Mouse (Mus musculus): ENCODE results near the gene Wscd1.

The Wscd1 gene

DNA sequence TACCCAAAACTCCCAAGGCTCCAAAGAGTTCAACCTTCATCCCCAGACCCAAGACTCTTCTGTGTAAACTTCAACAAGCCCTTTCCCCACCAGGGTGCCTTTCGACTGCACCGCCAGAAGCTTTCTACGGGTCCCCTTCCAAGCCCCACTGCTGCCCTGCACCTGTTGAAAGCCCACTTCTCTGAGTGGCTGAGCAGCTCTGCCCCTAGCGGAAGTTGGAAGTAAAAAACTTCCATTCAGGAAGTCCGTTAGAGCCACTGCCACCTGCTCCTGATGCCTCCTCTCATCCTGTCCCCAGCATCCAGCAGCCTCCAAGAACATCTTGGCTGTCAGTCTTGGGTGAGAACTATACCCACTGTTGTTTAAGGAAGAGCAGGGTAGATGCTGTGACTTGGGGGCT, at the start of gene Wscd1:
TSS of gene Wscd1 (plus strand) at position 250 of the 400 bp plus-strand sequence.
- DNase-seq = no peak

DNA sequence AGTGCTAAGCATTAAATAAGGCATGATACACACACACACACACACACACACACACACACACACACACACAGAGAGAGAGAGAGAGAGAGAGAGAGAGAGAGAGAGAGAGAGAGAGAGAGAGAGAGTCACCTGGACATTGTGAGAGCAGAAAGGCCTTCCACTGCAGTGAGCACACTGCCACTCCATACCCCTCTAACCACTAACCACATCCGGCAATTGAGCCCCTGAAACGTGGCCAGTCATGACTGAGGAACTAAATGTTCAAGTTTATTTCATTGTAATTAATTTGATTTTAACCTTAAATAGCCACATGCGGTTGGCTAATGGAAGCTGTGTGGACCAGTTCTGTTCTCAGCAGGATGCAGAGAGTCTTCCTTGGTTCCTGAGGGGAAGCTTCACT, 21.7 kb upstream of the Wscd1 start:
- DNase-seq = no peak

DNA sequence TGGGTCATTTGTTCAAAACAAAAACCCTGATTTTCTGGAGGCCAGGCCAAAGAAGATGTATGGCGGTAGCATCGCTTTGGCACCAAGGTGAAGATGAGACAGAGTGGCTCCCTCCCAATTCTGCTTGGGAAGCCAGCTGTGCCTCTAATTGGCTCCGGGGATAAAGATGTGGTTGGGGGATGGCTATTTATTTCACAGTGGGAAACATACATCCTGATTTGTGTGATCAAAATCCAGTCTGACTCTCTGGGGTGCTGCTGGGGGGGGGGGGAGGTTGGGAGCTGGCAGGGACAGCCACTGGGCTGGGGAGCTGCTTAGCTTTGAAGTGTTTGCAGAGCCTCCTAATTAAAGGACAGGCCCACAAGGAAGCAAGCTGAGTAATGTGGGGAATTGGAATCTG, 20.4 kb upstream of the Wscd1 start:
- no peak for DNase-seq

DNA sequence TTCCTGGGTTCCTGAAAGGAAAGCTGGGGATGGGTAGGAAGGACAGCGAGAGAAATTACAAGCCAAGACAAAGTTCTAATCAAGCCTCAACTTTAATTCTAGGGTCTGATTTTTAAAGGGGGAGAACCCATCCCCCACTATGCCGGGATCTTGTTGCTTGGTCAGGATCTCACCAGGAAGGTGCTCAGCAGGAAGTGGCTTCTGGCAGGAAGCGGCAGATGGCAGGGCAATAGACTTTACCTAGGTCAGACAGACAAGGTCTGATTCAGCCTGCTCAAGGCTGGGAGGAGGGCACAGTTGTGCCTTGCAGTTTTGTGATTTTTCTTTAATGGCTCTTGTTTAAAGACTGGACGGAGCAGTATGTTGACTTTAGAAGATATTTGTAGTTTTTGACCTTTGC, 15.9 kb upstream of the Wscd1 start:
- DNase-seq = no peak

DNA sequence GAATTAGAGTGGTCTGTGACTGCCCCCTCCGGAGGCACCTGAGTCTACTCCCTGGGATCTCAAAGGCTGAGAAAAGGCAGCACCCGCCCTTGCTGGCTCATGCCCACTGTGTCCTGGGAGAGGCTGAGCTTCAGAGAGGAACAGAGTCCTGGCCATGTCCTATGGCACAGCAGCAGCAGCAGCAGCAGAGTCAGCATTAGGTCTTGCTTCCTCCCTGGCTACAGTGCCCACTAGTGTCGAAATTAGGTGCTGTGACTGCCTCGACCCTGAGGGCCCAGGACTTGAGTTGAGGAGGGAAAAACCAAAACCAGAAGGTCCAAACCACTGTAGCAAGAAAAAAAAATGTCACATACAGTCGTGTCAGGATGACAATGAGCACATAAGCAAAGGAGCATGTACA, 12.6 kb upstream of the Wscd1 start:
- DNase-seq = no peak

DNA sequence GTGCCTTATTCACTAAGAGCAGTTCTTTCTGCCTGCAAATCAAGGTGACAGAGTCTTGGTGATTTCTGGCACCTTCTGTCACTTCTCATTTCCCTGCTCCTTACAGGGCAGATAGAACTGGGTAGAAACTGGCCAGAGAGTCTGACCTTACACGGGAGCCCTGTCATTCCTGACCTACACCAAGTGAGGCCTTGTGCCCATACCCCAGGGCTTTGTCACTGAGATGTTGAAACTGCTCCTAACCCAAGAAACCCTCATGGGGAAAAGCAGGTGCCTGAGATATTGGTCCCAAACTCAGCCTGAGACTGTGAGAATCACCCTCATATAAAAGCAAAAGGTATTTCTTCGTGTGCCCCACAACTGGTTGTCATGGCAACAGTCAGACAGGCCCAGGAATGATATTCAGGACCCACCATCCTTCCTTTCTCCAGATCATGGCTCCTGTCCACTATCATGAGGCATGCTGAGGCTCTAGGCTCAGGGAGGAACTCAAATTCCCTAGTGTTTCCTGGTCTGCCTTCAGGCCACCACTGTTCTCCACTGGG, 11.1 kb upstream of the Wscd1 start:
- DNase-seq = no peak

DNA sequence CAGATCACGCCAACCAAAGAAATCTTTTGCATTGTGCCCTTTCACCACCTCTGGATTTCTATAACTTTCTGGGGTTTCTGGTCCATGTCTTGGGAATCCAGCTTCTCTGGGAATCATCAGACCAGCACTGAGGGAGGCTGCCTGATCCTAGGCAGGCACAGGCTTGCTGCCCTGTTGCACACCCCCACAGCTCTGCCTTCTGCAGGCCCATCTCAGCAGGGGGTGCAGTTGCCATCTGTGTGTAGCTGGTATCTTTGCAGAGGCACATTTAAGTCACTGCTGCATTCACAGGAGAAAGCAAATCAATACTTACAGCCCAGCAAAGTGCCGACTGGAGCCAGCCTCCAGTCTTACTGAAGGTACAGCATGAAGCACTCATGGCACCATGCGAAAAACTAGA, 3.8 kb upstream of the Wscd1 start:
- no peak for DNase-seq

DNA sequence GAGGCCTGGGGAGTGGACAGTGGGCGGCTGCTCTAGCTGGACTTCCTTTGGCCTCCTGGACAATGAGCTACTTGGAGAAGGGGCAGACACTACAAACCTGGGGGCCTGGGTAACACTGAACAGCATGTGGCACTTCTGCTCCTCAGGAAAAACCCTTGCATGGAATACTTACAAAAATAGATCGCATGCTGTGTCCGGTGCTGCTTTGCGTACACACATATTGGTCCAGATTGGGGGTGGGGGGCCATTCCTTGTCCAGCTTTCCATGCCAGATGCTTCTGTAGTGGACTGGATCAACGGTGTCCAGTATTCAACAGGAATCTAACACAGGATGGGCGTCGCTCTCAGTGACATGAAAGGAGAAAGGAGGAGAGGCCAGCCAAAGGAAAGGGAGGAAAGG, 2.0 kb upstream of the Wscd1 start:
- DNase-seq = peak; percentile 33

DNA sequence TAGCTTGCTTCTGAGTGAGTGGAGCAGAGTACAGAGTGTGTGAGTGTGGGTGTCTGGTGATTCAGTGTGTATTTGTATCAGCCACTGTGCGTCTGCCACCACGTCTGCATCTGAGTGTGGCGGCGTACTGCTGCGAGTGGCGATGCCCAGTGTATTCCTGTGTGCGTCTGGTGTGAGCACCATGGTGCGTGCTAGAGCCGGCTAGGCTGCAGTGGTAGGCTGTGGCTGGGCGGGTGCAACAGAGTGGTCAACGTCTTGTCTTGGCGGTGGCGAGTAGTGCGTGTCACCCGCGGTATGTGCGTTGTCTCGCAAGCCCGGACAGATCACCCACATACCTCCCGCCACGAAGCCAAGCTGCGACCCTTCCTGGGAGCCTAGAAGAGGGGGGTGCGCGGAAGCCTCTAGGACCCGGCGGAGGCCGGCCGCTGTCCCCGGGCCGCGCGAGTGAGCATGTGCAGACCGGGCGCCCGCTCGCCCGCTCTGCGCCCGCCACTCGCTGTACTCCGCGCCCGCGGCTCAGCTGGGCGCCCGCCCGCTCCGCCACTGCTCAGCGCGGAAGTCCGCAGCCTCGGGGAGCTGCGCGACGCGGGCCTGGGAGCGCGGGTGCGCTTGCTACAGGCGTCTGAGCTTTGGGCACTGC, 934 bp downstream of the Wscd1 start:
- DNase-seq = no peak

DNA sequence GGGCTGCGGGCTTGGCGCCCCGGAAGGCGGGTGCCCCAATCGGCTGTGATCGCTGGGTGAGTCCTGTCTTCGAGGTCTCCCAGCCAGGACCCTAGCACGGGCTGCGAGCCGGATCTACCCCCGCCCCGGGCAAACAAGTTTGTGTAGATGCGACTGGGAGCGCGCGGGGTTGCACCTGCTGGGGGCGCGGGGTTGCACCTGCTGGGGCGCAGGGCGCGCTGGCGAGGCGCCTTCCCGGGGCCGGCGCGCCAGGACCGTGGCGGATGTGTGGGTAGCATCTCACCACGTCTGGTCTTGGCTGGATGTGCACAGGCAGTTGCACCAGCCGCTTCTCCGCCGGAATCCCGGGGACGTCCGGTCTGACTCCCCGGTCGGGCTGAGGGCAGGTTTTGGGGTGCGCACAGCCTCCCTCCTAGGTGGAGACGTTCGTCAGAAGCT, 1.5 kb downstream of the Wscd1 start:
- no peak for DNase-seq

DNA sequence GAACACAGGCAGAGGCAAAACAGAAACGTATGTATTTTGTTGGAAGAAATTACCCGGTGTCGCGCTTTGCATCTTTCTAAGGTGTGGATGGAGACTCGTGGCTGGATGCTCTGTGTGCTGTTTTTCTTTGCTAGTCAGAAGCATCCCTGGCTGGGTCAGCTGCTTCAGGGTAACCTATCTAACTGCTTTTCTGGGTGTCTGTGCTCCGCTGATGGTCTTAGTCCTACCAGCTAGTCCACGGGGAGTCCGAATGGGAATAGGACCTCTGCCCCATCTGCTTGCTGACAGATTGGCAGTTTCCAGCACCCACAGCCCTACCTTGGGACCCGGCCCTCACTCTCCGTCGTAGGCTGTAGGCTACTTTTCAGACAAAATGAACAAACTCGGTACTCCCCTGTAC, 2.0 kb downstream of the Wscd1 start:
- DNase-seq = no peak

DNA sequence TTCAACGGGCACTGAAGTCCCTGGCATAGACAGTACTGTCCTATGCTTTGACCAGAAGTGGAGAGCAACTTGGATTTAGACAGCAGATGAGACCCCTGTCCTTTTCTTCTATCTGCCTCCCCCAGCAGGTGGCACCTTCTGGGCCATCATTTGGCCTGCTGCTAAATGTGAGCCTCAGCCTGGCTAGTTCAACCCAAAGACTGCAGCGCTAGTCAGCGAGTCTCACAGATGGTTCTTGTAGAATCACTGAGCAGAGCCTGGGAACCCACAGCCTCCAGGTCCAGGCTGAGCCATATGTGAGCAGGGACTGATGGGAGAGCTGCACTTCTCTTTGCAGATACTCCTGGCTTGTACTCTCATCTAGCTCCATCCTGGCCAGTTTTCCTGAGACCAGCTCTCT, 2.9 kb downstream of the Wscd1 start:
- no peak for DNase-seq

DNA sequence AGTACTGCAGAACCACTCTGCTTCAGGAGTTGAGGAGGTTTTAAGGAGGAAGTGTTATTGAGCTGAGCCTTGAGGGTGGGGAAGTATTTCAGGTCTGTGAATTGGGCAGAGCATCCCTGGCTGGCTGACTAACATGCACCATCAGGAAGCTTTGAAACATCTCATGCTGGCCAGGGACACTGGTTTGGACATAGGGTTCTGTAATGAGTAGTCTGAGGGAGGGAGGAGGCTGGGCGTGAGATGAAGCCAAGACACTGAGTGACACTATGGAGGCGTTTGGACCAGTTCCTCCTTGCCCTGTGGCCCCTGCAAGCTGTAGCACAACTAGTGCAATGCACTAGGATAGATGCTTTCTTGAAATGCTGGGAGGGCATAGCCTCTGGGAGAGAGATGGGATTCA, 5.4 kb downstream of the Wscd1 start:
- DNase-seq = no peak

DNA sequence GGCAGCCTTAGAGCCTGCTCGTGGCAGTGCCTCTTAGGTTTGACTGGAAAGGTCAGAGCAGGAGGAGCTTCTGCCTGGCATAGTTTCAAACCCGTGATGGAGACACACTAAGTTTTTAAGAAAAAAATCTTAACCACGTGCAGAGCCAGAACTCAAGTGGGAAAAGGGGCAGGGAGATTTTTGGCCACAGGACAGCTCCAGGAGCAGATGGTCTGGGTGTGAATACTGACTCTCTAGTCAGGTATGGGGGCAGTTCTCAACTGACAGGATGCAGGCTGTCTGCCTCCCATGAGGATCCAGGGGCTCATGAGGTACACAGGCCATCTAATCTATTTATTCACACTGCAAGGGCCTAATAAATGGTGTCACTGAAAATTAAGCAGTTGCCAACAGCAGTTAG, 6.6 kb downstream of the Wscd1 start:
- DNase-seq = no peak

DNA sequence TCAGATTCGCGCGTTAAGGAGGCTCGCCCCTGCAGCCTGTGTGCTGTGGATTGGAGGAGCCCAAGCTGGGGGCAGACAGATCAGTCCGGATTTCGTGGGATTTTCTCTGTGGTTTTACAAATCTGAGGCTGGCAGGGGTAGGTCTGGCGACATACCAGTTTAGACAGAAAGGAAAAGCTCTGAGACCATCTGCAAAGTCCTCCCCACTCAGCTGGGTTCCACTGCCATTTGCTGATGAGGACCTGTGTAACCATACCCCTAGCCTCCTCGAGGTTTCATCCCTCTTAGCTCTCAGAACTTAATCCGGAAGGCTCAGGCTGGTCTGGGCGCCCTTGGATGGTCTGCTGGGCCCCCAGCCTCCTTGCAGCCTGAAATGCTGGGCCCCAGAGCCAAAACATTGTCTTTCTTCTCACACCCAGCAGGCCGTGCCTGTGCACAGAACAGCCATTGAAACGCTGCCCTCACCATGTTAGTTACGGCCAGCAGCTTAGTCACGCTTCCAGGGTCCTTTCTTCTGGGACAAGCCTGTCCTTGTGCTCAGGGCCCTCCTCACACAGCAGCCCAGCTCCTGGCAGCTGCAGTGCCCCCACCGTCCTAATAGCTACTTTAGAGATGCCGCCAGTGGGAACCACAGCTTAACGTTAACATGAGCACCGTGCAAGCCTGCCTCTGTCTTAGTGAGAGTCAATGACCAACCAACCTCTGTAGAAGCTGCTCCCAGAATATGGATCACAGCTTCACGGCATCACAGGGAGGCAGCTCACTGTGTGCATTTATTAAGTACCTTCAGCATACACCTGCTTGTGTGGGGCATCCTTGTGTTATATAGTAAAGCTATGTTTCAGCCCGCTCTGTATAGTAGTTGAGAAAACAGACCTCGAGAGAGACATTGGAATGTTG, 8.7 kb downstream of the Wscd1 start:
- DNase-seq = no peak

DNA sequence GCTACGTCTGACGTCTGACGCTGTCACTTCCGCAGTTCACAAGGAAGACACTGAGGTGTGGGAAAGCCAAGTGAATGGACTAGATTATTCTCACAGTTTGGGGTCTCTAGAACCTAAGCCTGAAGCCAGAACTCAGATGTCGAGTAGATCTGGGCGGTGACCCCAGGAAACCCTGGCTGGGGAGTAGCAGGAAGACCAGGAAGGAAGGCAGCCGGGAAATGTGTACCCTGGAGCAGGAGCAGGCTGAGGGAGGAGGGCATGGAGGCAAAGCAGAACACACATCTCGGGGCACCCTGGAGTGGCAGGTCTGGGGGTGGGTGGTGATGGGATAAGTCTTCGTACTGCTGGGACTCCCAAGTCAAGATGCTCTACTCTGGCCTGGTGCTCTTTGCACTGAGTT, 11.3 kb downstream of the Wscd1 start:
- no peak for DNase-seq

DNA sequence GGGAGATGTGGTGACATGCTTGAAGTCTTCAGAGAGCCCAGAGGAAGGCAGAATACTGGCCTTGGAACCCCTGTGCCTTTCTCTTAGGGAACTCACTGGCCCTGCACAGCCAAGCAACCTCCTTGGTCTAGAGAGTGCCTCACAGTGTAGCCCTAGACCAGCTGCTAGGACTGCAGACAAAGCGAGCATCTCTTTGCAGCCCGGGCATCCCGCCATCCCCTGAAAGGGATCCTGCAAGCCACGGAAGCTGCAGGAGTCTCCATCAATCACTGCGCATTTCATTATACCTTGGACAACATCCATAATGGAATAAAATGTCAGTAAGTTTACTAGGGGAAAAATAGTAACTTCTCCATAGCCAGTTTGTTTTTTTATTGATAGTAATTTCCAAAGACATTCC, 13.4 kb downstream of the Wscd1 start:
- DNase-seq = no peak

DNA sequence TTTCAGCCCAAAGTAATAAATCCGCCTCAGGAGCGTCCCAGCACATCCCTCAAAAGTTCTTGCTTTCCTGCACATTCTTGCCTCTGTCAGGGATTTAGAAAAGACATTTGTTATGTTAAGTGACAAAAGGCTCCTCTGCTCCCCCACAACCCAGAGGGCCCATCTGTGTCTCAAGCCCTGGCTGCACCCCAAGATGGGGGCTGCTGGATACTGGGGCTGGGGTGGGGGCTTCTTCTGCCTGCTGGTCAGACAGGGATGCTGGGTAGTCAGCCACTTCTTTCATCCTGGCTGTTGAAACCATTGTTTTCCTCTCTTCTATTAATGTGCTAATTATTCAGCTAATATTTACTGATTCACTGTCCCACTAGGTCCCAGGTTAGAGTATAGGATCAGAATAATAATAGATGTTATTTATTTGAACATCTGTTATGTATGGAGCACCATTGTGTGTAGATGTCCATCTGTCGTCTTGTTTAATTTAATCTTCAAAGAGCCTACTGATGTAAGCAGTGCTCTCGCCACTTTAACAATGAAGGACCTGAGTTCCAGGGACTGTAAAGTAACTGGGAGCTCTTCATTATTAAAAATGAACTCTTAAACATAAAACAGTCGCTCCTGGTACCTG, 14.0 kb downstream of the Wscd1 start:
- DNase-seq = no peak

DNA sequence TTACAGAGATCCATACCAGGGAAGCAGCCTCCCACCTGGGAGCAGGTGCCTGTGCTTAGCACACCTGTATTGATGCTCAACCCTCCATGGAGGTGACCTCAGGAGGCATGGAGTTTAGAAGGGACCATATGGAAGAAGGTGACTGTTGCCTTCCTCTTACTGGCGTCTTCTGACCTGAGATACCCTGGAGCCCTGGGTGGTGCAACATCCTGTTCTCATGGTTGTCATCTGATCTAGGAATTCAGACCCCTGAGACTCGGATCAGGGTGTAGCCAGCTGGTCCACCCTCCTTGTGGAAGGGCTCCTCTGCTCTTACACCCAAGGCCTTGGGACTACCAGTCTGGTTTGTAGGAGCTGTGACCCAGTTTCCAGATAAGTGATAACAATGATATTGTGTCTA, 15.0 kb downstream of the Wscd1 start:
- DNase-seq = no peak

DNA sequence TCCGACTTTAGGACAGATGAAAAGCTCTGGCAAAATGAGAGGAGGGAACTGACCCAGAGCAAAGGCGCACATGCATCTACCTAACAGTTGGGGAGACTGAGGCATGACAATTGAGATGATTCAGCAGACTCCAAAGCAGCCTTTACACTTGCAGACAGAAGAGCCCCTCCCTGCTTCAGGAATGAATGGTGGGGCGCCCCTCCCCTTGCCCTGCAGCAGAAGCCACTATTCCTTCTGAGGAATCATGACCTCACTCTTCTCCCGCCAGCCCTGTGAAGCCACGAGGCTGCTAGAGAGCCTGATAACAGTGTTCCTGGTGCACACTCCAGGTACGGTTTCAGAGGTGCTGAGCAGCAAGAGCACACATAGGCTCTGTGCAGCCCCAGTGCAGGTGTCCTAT, 15.6 kb downstream of the Wscd1 start:
- DNase-seq = no peak

DNA sequence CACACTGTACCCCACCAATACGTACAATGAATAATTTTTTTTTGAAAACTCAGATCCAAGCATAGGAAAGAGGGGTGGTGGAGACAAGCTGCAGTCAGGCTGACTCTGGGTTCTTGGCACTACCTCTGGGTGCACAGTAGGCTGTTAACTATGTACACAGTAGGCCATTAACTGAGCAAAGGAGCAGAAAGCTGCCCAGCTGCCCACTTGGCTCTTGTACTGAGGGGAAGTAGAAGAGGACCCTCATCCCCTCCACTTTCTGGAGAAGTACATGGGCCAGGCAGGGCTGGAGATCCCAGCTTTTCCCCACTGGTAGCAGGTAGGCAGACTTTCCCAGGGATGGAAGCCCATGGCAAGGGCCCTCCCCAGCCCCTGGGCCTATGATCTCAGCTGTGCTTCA, 16.7 kb downstream of the Wscd1 start:
- no peak for DNase-seq

DNA sequence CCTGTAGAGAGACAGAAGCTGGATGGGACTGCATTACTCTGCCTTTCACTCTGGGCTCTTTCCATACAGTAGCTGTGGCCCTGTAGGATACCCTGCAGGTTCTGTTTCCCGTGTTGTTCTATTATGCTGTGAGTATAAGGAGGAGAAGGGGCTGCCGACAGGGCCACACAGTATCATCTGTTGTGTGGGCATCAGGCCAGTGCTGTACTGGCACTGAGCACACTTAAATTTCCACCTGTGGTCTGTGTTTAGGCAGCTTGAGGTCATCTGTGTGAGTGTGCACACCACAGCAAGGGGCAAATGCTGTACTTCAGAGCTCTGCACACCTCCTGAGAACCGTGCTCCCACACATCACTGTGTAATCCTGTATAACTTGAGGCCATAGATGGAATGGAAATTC, 18.0 kb downstream of the Wscd1 start:
- no peak for DNase-seq

DNA sequence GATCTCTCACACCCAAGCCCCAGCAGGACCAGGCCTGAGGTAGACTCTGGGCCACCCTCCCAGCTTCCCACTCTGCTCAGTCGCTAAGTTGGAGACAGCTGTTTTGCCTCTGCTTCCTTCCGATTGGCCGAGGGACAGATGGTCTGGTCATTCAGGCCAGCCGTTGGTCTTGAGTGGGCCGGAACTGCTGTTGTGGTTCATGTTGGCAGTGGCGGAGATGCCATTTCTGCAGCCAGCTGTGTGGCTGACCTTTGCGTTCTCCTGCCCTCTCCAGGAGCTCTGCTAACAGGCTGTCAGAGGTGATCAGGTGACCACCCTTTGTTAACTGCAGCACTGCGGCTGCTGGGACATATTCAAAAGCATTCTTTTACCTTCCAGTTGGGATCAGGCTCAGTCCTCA, 20.0 kb downstream of the Wscd1 start:
- DNase-seq = no peak

DNA sequence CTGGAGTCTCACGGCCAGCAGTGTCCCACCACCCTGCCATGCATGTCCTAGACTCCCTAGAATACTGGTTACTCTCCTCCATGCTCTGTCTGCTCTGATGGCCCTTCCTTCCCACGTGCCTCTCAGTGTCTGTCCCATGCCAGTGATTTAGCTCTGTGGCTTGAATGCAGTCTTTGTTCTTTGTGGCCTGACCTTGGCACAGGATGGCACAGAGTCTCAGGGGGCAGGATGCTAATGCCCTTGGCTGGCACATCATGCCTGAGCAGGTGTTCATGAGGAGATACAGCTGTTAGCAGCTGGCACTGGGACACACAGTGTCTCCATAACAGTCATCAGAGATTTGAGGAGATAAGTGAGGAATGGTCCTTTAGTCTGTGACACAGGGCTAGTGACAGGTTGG, 20.8 kb downstream of the Wscd1 start:
- DNase-seq = no peak
